Mouse (Mus musculus) layer of hippocampus, postnatal 25 days (tissue): ENCODE data around the gene Tnfrsf23. TPM values are rescaled to one million over a fixed set of nuclear protein-coding genes. Genes with fewer than 3 reads are reported as not detected.
A peak's percentile ranks its signal among the peaks of the same experiment; 100 is the strongest.
"Not testable (repeated sequence)": the region's sequence is repeated elsewhere in the genome, so short reads cannot be mapped to it uniquely, and the experiment has no call there.

ENCODE experiments used
- DNase-seq, 2 experiments: peaks; one replicate each; pipeline ENCODE4 v3.0.0; 2022; ENCODE audit warnings: mixed read lengths in 2 of 2, low spot score in 1 of 2; ENCODE audit errors: extremely low spot score in 1 of 2
- total RNA-seq, 2 experiments: library from RNA; stranded (reverse); gene quantifications; 2 replicates each; pipeline ENCODE4 v1.2.3; 2021

Tnfrsf23 gene
- total RNA-seq, 2 experiments from 2014 or later, result 1.1 TPM

DNA sequence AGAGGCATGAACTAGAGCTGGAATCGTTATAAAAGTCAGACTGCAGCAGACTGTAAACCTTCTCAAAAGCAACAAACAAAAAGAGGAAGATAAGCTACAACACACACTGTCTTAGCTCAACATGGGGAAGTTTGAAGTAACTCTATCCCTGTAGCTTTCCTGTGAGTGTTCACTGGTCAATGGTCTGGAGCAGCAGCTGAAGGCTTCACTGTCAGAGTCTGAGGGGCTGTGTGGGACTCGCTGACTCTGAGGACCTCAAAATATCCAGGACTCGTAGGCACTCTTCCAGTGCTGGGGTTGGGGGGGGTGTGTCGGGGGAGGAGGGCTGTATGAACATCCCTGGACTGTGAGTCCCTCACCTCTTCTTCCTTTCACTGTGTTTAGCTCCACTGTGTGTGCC lies 519 bp upstream of the Tnfrsf23 start:
- DNase-seq, result not testable (repeated sequence)

DNA sequence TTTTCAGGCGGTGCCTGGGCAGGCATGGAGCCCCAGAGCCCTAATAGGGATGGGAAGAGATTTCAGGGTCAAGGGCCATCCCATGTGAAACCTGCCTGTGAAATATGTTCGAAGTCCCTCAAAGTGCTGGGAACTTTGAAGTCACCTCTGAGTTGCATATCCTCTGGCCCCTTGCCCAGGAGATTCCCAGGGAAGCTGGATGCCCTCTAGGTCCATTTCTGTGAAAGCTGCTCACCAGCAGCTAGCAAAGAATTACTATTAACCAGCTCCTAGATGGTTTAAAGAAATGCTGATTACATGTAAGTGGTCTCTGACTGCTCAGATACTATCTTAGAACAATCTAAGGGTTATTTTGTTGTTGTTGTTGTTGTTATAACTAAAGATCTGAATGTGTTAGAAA lies 1.1 kb downstream of the Tnfrsf23 start:
- DNase-seq, result not testable (repeated sequence)

- DNase-seq, result no peak
Measured at GRCm38 (mm10) chr7:143681566-143681965, 4.1 kb downstream of the Tnfrsf23 start.

- DNase-seq, result not testable (repeated sequence)
Measured at GRCm38 (mm10) chr7:143680836-143681235, 4.8 kb downstream of the Tnfrsf23 start.

DNA sequence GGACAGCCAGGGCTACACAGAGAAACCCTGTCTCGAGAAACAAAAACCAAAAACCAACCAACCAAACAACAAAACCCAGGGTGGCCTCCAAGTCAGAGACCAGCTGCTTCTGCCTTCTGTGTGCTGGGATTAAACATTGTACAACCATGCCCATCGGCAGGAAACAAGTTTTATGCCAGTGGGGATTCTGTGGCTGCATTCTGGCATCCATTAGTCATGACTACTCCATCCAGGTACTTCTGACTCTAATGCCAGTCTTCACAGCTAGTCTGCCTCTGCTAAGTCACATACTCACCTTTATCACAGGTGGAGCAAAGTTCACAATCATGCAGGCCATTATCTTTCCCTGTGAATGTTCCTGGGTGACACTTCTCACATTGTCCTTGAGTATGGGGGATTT lies 6.0 kb downstream of the Tnfrsf23 start:
- DNase-seq, result not testable (repeated sequence)

- no peak for DNase-seq
Measured at GRCm38 (mm10) chr7:143666427-143667311, 19.0 kb downstream of the Tnfrsf23 start.

GRCm38 (mm10) chr7:143663470-143663869 lies 22.2 kb downstream of the Tnfrsf23 start:
- DNase-seq, result no peak

GRCm38 (mm10) chr7:143660797-143661196 lies 24.9 kb downstream of the Tnfrsf23 start:
- no peak for DNase-seq

GRCm38 (mm10) chr7:143649769-143650346 lies 35.8 kb downstream of the Tnfrsf23 start:
- not testable (repeated sequence) for DNase-seq

DNA sequence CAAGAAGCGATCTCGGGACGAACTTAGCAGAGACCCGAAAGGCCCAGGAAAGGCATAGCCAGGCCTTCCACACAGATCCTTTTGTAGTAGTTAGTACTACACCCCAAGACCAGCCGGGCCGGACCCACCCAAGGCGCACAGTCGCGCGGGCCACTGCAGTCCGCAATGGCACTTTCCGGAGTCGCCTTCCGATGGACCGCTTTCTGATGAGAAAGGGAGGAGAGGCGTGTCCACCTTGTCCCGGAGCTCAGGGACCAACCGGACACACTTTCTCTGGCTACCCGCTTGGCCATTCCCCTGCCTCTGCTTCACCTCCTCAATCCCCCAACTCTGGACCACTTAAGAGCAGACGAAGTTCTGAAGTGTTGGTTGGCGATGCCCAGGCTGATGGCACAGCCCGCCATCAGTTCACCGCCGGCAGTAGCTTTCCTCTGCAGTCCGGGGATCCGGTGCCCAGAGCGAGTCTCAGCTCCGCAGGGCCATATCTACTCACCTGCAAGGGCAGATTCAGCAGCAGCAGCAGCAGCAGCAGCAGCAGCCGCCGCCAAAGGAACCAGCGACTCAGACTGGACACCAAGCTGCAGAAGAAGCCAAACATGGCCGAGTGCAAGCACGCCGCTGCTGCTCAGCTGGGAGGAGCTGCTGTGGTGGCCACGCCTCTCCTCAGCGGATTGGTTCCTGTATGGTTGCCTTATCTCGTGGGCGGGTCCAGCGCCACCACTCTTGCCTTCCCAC lies 36.5 kb downstream of the Tnfrsf23 start, which contains the start of gene Tnfrsf22:
Gene Tnfrsf22 (minus strand): TSS at position 628 of the 735 bp plus-strand sequence.
- DNase-seq, result peak; percentile 54 to 63

DNA sequence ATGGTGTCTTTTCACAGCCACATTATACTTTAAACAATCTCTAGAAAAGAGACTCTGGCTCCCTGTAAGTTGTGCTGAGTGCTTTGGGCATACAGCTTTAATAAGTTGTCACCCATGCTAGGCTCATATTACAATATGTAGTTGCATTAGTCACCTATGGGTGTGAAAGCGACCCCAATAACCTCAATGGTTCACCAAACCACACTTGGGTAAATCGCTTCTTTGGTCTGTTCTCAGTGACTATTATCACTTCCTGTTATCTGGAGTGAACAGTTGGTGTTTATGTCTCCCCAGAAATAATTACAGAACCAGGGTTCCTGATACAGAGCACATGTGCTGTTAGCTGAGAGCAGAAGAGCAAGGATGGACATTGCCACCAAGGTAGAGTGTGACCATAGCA lies 41.7 kb downstream of the Tnfrsf23 start:
- DNase-seq, result not testable (repeated sequence)

GRCm38 (mm10) chr7:143636674-143637073 lies 49.0 kb downstream of the Tnfrsf23 start:
- no peak for DNase-seq

DNA sequence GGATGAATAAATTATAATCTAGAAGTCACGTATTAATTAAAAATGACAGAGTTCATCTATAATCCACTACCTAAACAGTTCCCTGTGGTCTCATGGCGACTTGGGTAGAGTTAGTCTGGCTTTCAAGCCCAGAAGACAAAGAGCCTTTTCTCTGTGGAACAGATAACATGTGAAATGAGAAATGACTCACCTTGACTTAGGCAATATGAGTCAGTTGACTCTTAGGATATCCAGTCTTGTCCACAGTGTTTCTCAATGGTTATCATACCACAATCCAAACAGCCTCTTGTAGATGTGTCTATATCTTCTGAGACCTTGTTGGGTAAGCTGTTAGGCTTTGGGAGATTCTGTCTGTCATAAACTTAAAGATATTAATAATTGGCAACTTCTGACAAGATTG lies 54.2 kb downstream of the Tnfrsf23 start:
- no peak for DNase-seq

GRCm38 (mm10) chr7:143629501-143629900 lies 56.2 kb downstream of the Tnfrsf23 start:
- DNase-seq, result no peak

GRCm38 (mm10) chr7:143628540-143628939 lies 57.1 kb downstream of the Tnfrsf23 start, which contains the start of gene Tnfrsf26:
Tnfrsf26 (minus strand) TSS chr7:143628722.
- no peak for DNase-seq

- no peak for DNase-seq
Measured at GRCm38 (mm10) chr7:143627555-143628286, 58.0 kb downstream of the Tnfrsf23 start.

DNA sequence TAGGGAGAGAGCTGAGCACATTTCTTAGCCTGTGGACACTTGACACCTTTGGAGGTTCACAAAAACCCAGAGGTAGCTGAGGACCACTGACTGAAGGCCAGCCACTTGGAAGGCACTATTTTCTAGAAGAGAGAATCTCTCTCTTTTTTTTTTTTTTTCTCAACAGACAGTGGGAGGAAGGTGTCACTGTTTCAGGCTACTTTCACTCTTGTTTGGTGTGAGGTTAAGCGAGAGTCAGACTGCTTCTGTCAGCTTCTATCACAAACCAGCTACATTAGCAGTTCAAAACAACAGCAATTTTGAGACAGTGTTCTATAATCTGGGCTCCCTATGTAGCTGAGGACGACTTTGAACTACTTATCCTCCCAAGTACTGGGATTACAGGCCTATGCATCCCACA lies 59.5 kb downstream of the Tnfrsf23 start:
- no peak for DNase-seq

- no peak for DNase-seq
Measured at GRCm38 (mm10) chr7:143625151-143625550, 60.5 kb downstream of the Tnfrsf23 start.

DNA sequence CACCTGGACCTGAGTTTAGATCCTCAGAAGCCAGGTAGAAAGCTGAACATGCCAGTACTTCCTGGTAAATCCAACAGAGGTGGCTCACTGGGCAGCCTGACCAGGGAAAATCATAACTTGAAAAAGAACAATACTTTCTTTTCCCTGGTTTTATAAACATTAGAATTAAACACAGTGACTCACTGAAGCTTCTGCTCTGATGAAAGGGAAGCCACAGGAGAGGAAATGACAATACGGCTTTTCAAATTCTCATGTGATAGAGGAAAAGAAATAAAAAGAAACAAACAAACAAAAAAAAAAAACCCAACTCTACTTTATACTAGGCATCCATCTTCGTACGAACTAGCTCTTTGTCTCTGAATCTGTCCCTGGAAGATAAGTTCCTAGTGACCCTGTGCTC lies 61.1 kb downstream of the Tnfrsf23 start:
- DNase-seq, result no peak

DNA sequence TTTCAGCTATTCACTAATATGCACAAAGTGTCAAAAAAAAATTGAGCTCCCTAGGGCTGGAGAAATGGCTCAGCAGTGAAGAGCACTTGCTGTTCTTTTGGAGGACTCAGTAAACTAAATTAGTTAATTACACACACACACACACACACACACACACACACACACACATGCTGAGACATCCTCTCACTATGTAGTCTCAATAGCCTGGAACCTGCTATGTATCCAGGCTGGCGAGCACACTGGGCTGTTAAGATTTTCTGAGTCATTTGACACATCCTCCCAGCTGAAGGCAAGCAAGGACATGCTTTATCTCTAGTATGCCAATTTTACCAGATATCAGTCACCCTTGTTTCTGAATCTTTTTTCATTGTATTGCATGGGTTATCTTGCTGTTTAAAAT lies 64.7 kb downstream of the Tnfrsf23 start:
- DNase-seq, result no peak
